Mouse (Mus musculus): ENCODE measurements around the gene Cyp3a44. TPM values are rescaled to one million over a fixed set of nuclear protein-coding genes. Genes with fewer than 3 reads are reported as not detected.
"Not testable (repeated sequence)": the region's sequence is repeated elsewhere in the genome, so short reads cannot be mapped to it uniquely, and the experiment has no call there.

Cyp3a44 gene
- not detected in 2 replicates for polyA plus RNA-seq (2014; fragmentation: Nextera tagmentation; extraction: Ambion mirVana)

GRCm38 (mm10) chr5:145805796-145806195 is at the start of gene Cyp3a44:
Gene Cyp3a44, minus strand, starts transcription at chr5:145805874.
- not testable (repeated sequence) for DNase-seq; H3K4me1 ChIP-seq (ENCODE audit: insufficient read depth); H3K4me3 ChIP-seq (ENCODE audit: low read depth, low read length); H3K9me3 ChIP-seq (ENCODE audit: low read depth, low read length); ATAC-seq (ENCODE audit: insufficient read depth); H3K4me2 ChIP-seq; H3K27me3 ChIP-seq (ENCODE audit: insufficient read depth, low read length); H3K27ac ChIP-seq (ENCODE audit: low read depth); H3K36me3 ChIP-seq (ENCODE audit: insufficient read depth); H3K9ac ChIP-seq
- 62% methylated on average over 2 of the region's 2 CpGs for WGBS

- not testable (repeated sequence) for H3K4me2 ChIP-seq; H3K4me1 ChIP-seq (ENCODE audit: insufficient read depth); H3K9ac ChIP-seq; H3K9me3 ChIP-seq (ENCODE audit: low read depth, low read length); ATAC-seq (ENCODE audit: insufficient read depth); DNase-seq; H3K27ac ChIP-seq (ENCODE audit: low read depth); H3K4me3 ChIP-seq (ENCODE audit: low read depth, low read length); H3K27me3 ChIP-seq (ENCODE audit: insufficient read depth, low read length); H3K36me3 ChIP-seq (ENCODE audit: insufficient read depth)
Measured at GRCm38 (mm10) chr5:145800229-145800628, 5.4 kb downstream of the Cyp3a44 start.

- DNase-seq; H3K4me2 ChIP-seq; H3K4me1 ChIP-seq (ENCODE audit: insufficient read depth); H3K4me3 ChIP-seq (ENCODE audit: low read depth, low read length); H3K36me3 ChIP-seq (ENCODE audit: insufficient read depth); H3K27me3 ChIP-seq (ENCODE audit: insufficient read depth, low read length); H3K9ac ChIP-seq; ATAC-seq (ENCODE audit: insufficient read depth); H3K27ac ChIP-seq (ENCODE audit: low read depth); H3K9me3 ChIP-seq (ENCODE audit: low read depth, low read length): not testable (repeated sequence)
Measured at GRCm38 (mm10) chr5:145793232-145793631, 12.4 kb downstream of the Cyp3a44 start.

- not testable (repeated sequence) for H3K27me3 ChIP-seq (ENCODE audit: insufficient read depth, low read length); H3K4me1 ChIP-seq (ENCODE audit: insufficient read depth); H3K9ac ChIP-seq; H3K4me3 ChIP-seq (ENCODE audit: low read depth, low read length); H3K9me3 ChIP-seq (ENCODE audit: low read depth, low read length); H3K36me3 ChIP-seq (ENCODE audit: insufficient read depth); H3K4me2 ChIP-seq; H3K27ac ChIP-seq (ENCODE audit: low read depth); DNase-seq; ATAC-seq (ENCODE audit: insufficient read depth)
- 72% methylated on average over 3 of the region's 3 CpGs for WGBS
Measured at GRCm38 (mm10) chr5:145737512-145737911, 68.2 kb downstream of the Cyp3a44 start.

Other genes starting within 250 kb of the Cyp3a44 start
- not detected in 2 replicates for gene Cyp3a41b, start 221.1 kb downstream of the Cyp3a44 start, polyA plus RNA-seq (2014; fragmentation: Nextera tagmentation; extraction: Ambion mirVana)
- gene Cyp3a41a, start 85.7 kb downstream of the Cyp3a44 start, polyA plus RNA-seq (2014; fragmentation: Nextera tagmentation; extraction: Ambion mirVana), result not detected in 2 replicates
- gene Cyp3a11, start 74.1 kb upstream of the Cyp3a44 start, polyA plus RNA-seq (2014; fragmentation: Nextera tagmentation; extraction: Ambion mirVana), result not detected in 2 replicates
- gene Cyp3a25, start 203.7 kb upstream of the Cyp3a44 start, polyA plus RNA-seq (2014; fragmentation: Nextera tagmentation; extraction: Ambion mirVana), result not detected in 2 replicates